Mouse (Mus musculus) liver, embryonic 13.5 days (tissue): Measurements from ENCODE around the gene Lrrc8b. TPM values are rescaled to one million over a fixed set of nuclear protein-coding genes. Genes with fewer than 3 reads are reported as not detected.
A peak's percentile ranks its signal among the peaks of the same experiment; 100 is the strongest.

ENCODE experiments used
- ATAC-seq: fragments of 200-750 bp; cut with Nextera tagmentation; 2 replicates; pipeline ENCODE4 v1.8.0; 2017; ENCODE audit warnings: low read depth, mild to moderate bottlenecking, moderate number of reproducible peaks, moderate library complexity
- DNase-seq: peaks from one replicate; pipeline ENCODE4 v3.0.0; 2022
- H3K27ac ChIP-seq: fragments of 300-500 bp; sonication (generic); 2 replicates; pipeline ENCODE4 v1.5.1; 2015; ENCODE audit warnings: moderate library complexity, mild to moderate bottlenecking, inconsistent platforms
- H3K27me3 ChIP-seq: fragments of 300-500 bp; sonication (generic); 2 replicates; pipeline ENCODE4 v1.6.1; 2015; ENCODE audit warnings: mild to moderate bottlenecking, inconsistent platforms
- H3K36me3 ChIP-seq: fragments of 300-500 bp; sonication (generic); 2 replicates; pipeline ENCODE4 v1.6.1; 2015; ENCODE audit warnings: mild to moderate bottlenecking, inconsistent platforms
- H3K4me1 ChIP-seq: fragments of 300-500 bp; sonication (generic); replicated peaks from 2 replicates; pipeline ENCODE4 v1.6.1; 2015; ENCODE audit warnings: inconsistent platforms
- H3K4me2 ChIP-seq: fragments of 300-500 bp; sonication (generic); 2 replicates; pipeline ENCODE4 v1.6.1; 2015; ENCODE audit warnings: inconsistent platforms, mild to moderate bottlenecking, moderate library complexity
- H3K4me3 ChIP-seq: fragments of 300-500 bp; sonication (generic); replicated peaks from 2 replicates; pipeline ENCODE4 v1.5.1; 2015; ENCODE audit warnings: mild to moderate bottlenecking, inconsistent platforms
- H3K9ac ChIP-seq: fragments of 300-500 bp; sonication (generic); 2 replicates; pipeline ENCODE4 v1.6.1; 2015; ENCODE audit warnings: mild to moderate bottlenecking, inconsistent platforms
- H3K9me3 ChIP-seq: fragments of 300-500 bp; sonication (generic); replicated peaks from 2 replicates; pipeline ENCODE4 v1.6.1; 2016; ENCODE audit warnings: inconsistent platforms
- WGBS: fragments of 180-500 bp; shearing (Covaris S2); methylation state at CpG from one replicate; pipeline ENCODE4 v1.1.7; 2015; ENCODE audit not compliant: insufficient replicate concordance; 5-methylcytosine and 5-hydroxymethylcytosine counted together
- polyA plus RNA-seq: library from polyadenylated mRNA; unstranded; fragments of >200 nt; fragmentation: Nextera tagmentation; extraction: Ambion mirVana; gene quantifications from 2 replicates; pipeline ENCODE4 v1.2.1, GENCODE M21; 2015

The Lrrc8b gene
- polyA plus RNA-seq, result 4.1 and 5.7 TPM in 2 replicates

- Histone ChIP-seq H3K36me3 (peaks cover 17% of the 10 kb centered on the region), H3K4me2 (peak within 1 kb of the TSS; percentile 99), H3K4me3 (peak within 1 kb of the TSS; percentile 96), H3K9ac (peak within 1 kb of the TSS; percentile 99), H3K9me3 (no peaks in the 10 kb centered on the region), H3K27me3 (no peaks in the 10 kb centered on the region), H3K27ac (peak within 1 kb of the TSS; percentile 95), H3K4me1 (peaks cover 76% of the 10 kb centered on the region)
- ATAC-seq (peak; percentile 85), DNase-seq (peak; percentile 72)
- WGBS, result under 1% methylated on average over 58 of the region's 63 CpGs
Measured at GRCm38 (mm10) chr5:105415198-105415791, at the start of gene Lrrc8b. Gene Lrrc8b, plus strand, starts transcription at chr5:105415775.

- H3K4me3 ChIP-seq, result no peak overlapping the region
- H3K27ac ChIP-seq, result no peak overlapping the region
- H3K4me1 ChIP-seq, result no peaks in the 10 kb centered on the region
- no peak overlapping the region for H3K4me2 ChIP-seq
- DNase-seq (no peak), ATAC-seq (no peak)
- no peaks in the 10 kb centered on the region for H3K27me3 ChIP-seq
- WGBS, result 16% methylated on average over 2 of the region's 2 CpGs
- no peaks in the 10 kb centered on the region for H3K9me3 ChIP-seq
- no peak overlapping the region for H3K9ac ChIP-seq
- H3K36me3 ChIP-seq, result no peaks in the 10 kb centered on the region
Measured at GRCm38 (mm10) chr5:105381482-105381881, 34.1 kb upstream of the Lrrc8b start.

- WGBS, result 71% methylated on average over 2 of the region's 2 CpGs
- H3K4me3 ChIP-seq, result no peak overlapping the region
- H3K27ac ChIP-seq, result no peak overlapping the region
- no peak overlapping the region for H3K4me2 ChIP-seq
- ATAC-seq, result no peak
- H3K9me3 ChIP-seq, result 0 out of 2 replicates have a peak, but pooled peaks cover 3% of the 10 kb centered on the region
- H3K27me3 ChIP-seq, result no peaks in the 10 kb centered on the region
- no peaks in the 10 kb centered on the region for H3K4me1 ChIP-seq
- no peak overlapping the region for H3K9ac ChIP-seq
- no peaks in the 10 kb centered on the region for H3K36me3 ChIP-seq
- DNase-seq, result no peak
Measured at GRCm38 (mm10) chr5:105390346-105390745, 25.2 kb upstream of the Lrrc8b start.

- no peak overlapping the region for H3K4me3 ChIP-seq
- 0 out of 2 replicates have a peak, but pooled peaks cover 3% of the 10 kb centered on the region for H3K27me3 ChIP-seq
- H3K9ac ChIP-seq, result no peak overlapping the region
- H3K4me1 ChIP-seq, result no peaks in the 10 kb centered on the region
- DNase-seq, result no peak
- ATAC-seq, result no peak
- H3K4me2 ChIP-seq, result no peak overlapping the region
- H3K27ac ChIP-seq, result no peak overlapping the region
- WGBS, result 70% methylated on average over 6 of the region's 6 CpGs
- H3K9me3 ChIP-seq, result 0 out of 2 replicates have a peak, but pooled peaks cover 3% of the 10 kb centered on the region
- no peaks in the 10 kb centered on the region for H3K36me3 ChIP-seq
Measured at GRCm38 (mm10) chr5:105393731-105394130, 21.8 kb upstream of the Lrrc8b start.

GRCm38 (mm10) chr5:105395188-105395587 is 20.4 kb upstream of the Lrrc8b start:
- no peak for ATAC-seq
- Histone ChIP-seq H3K4me1 (no peaks in the 10 kb centered on the region), H3K4me3 (no peak overlapping the region), H3K4me2 (no peak overlapping the region), H3K9ac (no peak overlapping the region), H3K9me3 (0 out of 2 replicates have a peak, but pooled peaks cover 3% of the 10 kb centered on the region), H3K27me3 (peaks cover 8% of the 10 kb centered on the region; the same call in 1 of the 2 replicates), H3K27ac (no peak overlapping the region), H3K36me3 (no peaks in the 10 kb centered on the region)
- WGBS, result 30% methylated on average over 4 of the region's 4 CpGs
- no peak for DNase-seq

- no peak overlapping the region for H3K4me2 ChIP-seq
- DNase-seq, result no peak
- no peaks in the 10 kb centered on the region for H3K36me3 ChIP-seq
- H3K27ac ChIP-seq, result no peak overlapping the region
- no peak for ATAC-seq
- H3K4me3 ChIP-seq, result no peak overlapping the region
- peaks cover 8% of the 10 kb centered on the region; the same call in 1 of the 2 replicates for H3K27me3 ChIP-seq
- H3K9me3 ChIP-seq, result no peaks in the 10 kb centered on the region
- WGBS, result 63% methylated on average over 6 of the region's 6 CpGs
- no peak overlapping the region for H3K9ac ChIP-seq
- H3K4me1 ChIP-seq, result no peaks in the 10 kb centered on the region
Measured at GRCm38 (mm10) chr5:105398966-105399365, 16.6 kb upstream of the Lrrc8b start.

- 27% methylated on average over 13 of the region's 13 CpGs for WGBS
- Histone ChIP-seq H3K4me1 (no peaks in the 10 kb centered on the region), H3K9me3 (no peaks in the 10 kb centered on the region), H3K27ac (no peak overlapping the region), H3K4me3 (no peak overlapping the region), H3K27me3 (peaks cover 8% of the 10 kb centered on the region; the same call in 1 of the 2 replicates), H3K9ac (no peak overlapping the region), H3K36me3 (no peaks in the 10 kb centered on the region), H3K4me2 (peak overlapping the region; percentile 15; the same call in 1 of the 2 replicates)
- ATAC-seq (no peak), DNase-seq (peak; percentile 32)
Measured at GRCm38 (mm10) chr5:105399631-105400423, 15.7 kb upstream of the Lrrc8b start.

GRCm38 (mm10) chr5:105400424-105401375 is 14.9 kb upstream of the Lrrc8b start:
- no peak overlapping the region for H3K4me3 ChIP-seq
- no peaks in the 10 kb centered on the region for H3K36me3 ChIP-seq
- no peaks in the 10 kb centered on the region for H3K9me3 ChIP-seq
- WGBS, result 68% methylated on average over 17 of the region's 17 CpGs
- H3K4me2 ChIP-seq, result peak overlapping the region; percentile 15; the same call in 1 of the 2 replicates
- H3K9ac ChIP-seq, result no peak overlapping the region
- DNase-seq (no peak), ATAC-seq (no peak)
- H3K27me3 ChIP-seq, result peaks cover 7% of the 10 kb centered on the region; the same call in 1 of the 2 replicates
- H3K27ac ChIP-seq, result no peak overlapping the region
- peaks cover 3% of the 10 kb centered on the region for H3K4me1 ChIP-seq

GRCm38 (mm10) chr5:105401536-105401935 is 14.0 kb upstream of the Lrrc8b start:
- DNase-seq (no peak), ATAC-seq (no peak)
- Histone ChIP-seq H3K27me3 (peaks cover 5% of the 10 kb centered on the region; the same call in 1 of the 2 replicates), H3K27ac (no peak overlapping the region), H3K36me3 (no peaks in the 10 kb centered on the region), H3K4me1 (peaks cover 3% of the 10 kb centered on the region), H3K4me3 (no peak overlapping the region), H3K4me2 (no peak overlapping the region), H3K9ac (no peak overlapping the region), H3K9me3 (no peaks in the 10 kb centered on the region)
- WGBS, result 68% methylated on average over 6 of the region's 6 CpGs

GRCm38 (mm10) chr5:105404961-105405360 is 10.6 kb upstream of the Lrrc8b start:
- ATAC-seq, result no peak

GRCm38 (mm10) chr5:105407661-105408060 is 7.9 kb upstream of the Lrrc8b start:
- 74% methylated on average over 5 of the region's 5 CpGs for WGBS
- no peak overlapping the region for H3K27ac ChIP-seq
- ATAC-seq (no peak), DNase-seq (no peak)
- no peak overlapping the region for H3K4me3 ChIP-seq
- no peak overlapping the region for H3K4me2 ChIP-seq
- H3K9ac ChIP-seq, result no peak overlapping the region
- H3K4me1 ChIP-seq, result peaks cover 43% of the 10 kb centered on the region
- no peaks in the 10 kb centered on the region for H3K9me3 ChIP-seq
- H3K36me3 ChIP-seq, result no peaks in the 10 kb centered on the region
- H3K27me3 ChIP-seq, result no peaks in the 10 kb centered on the region

More at GRCm38 (mm10) chr5:105404961-105405360, 10.6 kb upstream of the Lrrc8b start:
- peak; percentile 51 for DNase-seq
- Histone ChIP-seq H3K27ac (no peak overlapping the region), H3K9ac (no peak overlapping the region), H3K4me2 (no peak overlapping the region), H3K9me3 (no peaks in the 10 kb centered on the region), H3K27me3 (no peaks in the 10 kb centered on the region), H3K36me3 (no peaks in the 10 kb centered on the region), H3K4me1 (peaks cover 19% of the 10 kb centered on the region), H3K4me3 (no peak overlapping the region)
- 8% methylated on average over 8 of the region's 8 CpGs for whole genome bisulfite sequencing
